Mouse (Mus musculus) MEL (cell line): Measurements from ENCODE around the gene Arhgap20.

Experiments
- CTCF ChIP-seq, 3 experiments: IDR thresholded peaks in 2 of 3; conservative IDR thresholded peaks in 1 of 3; 2 replicates each; pipeline ENCODE4 v1.5.1; 2011 to 2012; ENCODE audit warnings: low read length in 3 of 3, low read depth in 2 of 3, mild to moderate bottlenecking in 2 of 3, improper control_type of control experiment in 1 of 3, inconsistent platforms in 1 of 3, mixed read lengths in 1 of 3, moderate library complexity in 1 of 3; ENCODE audit not compliant: control insufficient read depth in 1 of 3, insufficient read depth in 1 of 3, poor library complexity in 1 of 3, severe bottlenecking in 1 of 3
- E2F4 ChIP-seq: IDR thresholded peaks from 2 replicates; pipeline ENCODE4 v1.6.1; 2011; ENCODE audit warnings: low read depth, low read length, improper control_type of control experiment, borderline replicate concordance
- EP300 ChIP-seq, 2 experiments: IDR thresholded peaks; 2 replicates each; pipeline ENCODE4 v1.6.1; 2011; ENCODE audit warnings: improper control_type of control experiment in 2 of 2, low read length in 2 of 2, low read depth in 1 of 2, mild to moderate bottlenecking in 1 of 2
- UBTF ChIP-seq: IDR thresholded peaks from 2 replicates; pipeline ENCODE4 v1.6.1; 2012; ENCODE audit warnings: low read depth, mild to moderate bottlenecking, inconsistent platforms, low read length, improper control_type of control experiment, moderate library complexity, borderline replicate concordance; ENCODE audit not compliant: insufficient read depth

GRCm38 (mm10) chr9:51764921-51765416, at the start of gene Arhgap20:
- TF ChIP-seq UBTF = no peak
- no peak for TF ChIP-seq EP300 (IDR thresholded peaks at IDR 0.05; ENCODE audit: low read depth in 1 of 2, low read length in 2 of 2)
- TF ChIP-seq E2F4 = no peak
- TF ChIP-seq CTCF (IDR thresholded peaks at IDR 0.05 in 2 of 3, conservative IDR thresholded peaks at IDR 0.05 in 1 of 3; ENCODE audit: control insufficient read depth in 1 of 3, insufficient read depth in 1 of 3, low read depth in 2 of 3, low read length in 3 of 3, poor library complexity in 1 of 3, severe bottlenecking in 1 of 3) = no peak
